Mouse (Mus musculus): Measurements from ENCODE around the gene Tspoap1. TPM values are rescaled to one million over a fixed set of nuclear protein-coding genes. Genes with fewer than 3 reads are reported as not detected.

The Tspoap1 gene
- total RNA-seq, 1 experiment from 2014 or later, result 6.8 TPM

DNA sequence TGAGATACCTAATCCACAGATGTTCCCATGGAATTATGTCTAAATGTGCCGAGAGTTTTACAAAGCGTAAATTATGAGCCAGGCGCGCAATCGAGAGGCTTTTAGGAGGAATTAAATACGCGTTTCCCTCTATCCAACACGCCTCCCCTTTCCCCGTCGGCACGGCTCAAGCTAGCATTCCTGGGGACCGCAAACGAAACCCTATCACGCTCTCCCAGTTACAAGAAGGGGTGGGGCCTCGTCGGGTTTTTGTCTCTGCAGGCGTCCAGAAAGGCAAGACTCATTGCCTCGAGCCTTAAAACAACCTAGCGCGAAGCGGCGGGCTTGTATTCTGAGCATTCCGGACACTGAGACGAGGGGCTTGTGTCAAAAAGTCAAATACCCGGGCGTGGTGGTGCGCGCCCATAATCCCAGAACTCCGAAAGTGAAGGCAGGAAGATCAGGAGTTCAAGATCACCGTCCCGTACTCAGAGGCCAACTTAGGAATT, 23.6 kb upstream of the Tspoap1 start:
- ATAC-seq (replicated peaks in 1 of 2; ENCODE audit: insufficient read depth in 1 of 2, low FRiP score in 2 of 2, low TSS enrichment in 1 of 2, low read depth in 1 of 2, poor library complexity in 2 of 2, severe bottlenecking in 2 of 2), result peak; percentile 64; a peak in 3 of 4 replicates

DNA sequence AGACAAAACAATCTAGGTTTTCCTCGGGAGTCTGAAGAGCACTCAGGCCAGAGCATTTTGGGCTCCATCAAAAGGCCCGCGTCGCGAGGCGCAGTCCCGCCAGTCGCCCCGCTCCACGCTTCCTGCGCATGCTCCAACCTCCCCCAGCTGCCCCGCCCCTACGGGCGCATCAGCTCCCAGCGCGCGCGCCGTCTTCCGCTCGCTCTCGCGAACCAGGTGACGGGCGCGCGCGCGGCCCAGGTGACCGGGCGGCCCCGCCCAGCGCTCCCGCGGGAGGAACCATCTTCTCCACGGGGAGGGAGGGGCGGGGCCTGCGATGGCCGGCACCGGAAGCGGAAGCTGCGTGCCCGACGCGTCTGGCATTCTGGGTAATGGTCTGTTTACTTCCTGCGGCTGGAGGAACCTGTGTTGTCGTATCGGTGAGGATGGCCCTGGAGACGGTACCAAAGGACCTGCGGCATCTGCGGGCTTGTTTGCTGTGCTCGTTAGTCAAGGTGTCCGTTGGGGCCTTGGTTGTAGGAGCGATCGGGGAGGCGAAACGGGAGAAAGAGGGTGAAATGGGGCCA, 23.1 kb upstream of the Tspoap1 start, which contains the start of gene Supt4a:
Gene Supt4a (plus strand): TSS at position 378 of the 566 bp plus-strand sequence.
- ATAC-seq (replicated peaks in 1 of 2; ENCODE audit: insufficient read depth in 1 of 2, low FRiP score in 2 of 2, low TSS enrichment in 1 of 2, low read depth in 1 of 2, poor library complexity in 2 of 2, severe bottlenecking in 2 of 2), result peak; percentile 84 to 90

DNA sequence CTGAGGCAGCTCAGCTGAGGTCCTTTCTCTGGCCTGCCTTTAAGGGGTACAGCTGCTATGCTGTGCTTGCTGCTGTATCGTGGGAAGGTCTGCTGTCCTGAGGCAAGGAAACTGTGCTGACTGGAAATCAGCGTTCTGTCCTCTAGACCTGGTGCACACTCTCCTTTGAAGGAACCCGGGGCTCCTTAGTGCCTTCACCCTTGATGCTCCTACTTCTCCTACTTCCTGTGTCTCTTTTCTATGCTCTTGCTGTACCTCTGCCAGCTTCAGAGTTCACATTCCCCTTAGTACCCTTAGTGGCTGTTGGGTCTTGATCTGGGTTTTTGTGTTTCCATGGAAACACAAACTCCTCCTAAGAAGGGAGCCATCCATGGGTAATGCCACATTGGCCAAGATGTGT, 16.6 kb upstream of the Tspoap1 start:
- no peak for ATAC-seq (replicated peaks in 1 of 2; ENCODE audit: insufficient read depth in 1 of 2, low FRiP score in 2 of 2, low TSS enrichment in 1 of 2, low read depth in 1 of 2, poor library complexity in 2 of 2, severe bottlenecking in 2 of 2)

DNA sequence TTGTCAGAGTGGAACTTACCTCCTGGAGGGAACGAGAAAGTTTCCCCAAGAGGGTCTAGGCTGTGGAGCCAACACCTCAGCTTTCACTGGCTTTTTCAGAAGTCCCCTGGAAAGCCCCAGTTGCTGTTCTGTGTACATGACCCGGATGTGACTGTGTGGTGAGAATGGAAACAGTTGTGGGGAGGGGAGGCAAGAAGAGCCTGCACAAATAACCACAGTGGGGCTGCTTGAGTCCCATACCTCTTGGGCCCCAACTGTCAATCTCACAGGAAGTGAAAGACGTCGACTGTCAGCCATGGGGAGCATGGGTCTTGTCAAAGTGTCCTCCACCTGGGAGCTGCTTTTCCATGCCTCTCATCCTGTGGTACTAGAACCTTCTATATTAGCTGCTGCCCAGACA, 15.4 kb upstream of the Tspoap1 start:
- no peak for ATAC-seq (replicated peaks in 1 of 2; ENCODE audit: insufficient read depth in 1 of 2, low FRiP score in 2 of 2, low TSS enrichment in 1 of 2, low read depth in 1 of 2, poor library complexity in 2 of 2, severe bottlenecking in 2 of 2)

DNA sequence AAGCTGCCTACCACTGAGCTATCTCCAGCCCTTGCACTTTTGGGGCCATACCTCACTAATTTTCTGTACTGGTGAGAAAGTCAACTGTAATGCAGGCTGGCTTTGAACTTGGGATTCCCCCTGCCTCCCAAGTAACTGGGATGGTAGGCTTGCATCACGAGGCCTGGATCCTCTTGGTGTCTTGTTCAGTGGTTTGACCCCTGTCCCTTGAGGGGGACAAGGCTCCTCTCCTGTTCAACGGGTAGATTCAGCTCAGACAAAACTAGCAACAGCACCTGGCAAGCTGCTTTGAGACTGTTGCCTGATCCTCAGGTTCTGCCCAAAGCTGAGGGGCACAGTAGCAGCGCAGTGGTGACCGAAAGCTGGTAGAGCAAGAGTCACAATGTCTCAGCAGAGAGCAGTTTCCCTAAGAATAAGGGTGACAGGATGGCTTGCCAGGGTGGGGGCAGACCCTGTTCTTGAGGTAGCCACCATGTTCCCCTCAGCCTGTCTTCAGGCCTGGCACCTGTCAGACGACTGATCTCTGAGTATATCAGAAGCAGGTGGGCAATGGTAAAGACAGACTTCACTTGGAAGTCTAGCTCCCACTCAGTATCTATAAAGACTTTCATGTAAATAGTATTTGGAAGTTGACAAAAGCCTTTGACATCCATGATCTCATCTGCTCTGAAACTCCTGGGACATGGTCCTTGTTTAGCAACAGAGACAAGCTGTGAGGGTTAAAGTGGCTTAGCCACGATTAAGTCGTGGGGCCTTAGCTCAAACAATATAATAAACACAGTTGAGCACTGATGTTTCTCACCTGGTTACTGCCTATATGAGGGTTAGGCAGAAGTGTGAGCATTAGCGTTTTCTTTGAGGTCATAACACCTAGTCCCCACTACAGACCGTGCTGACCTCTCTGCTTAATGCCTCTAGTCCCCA, 14.4 kb upstream of the Tspoap1 start:
- ATAC-seq (replicated peaks in 1 of 2; ENCODE audit: insufficient read depth in 1 of 2, low FRiP score in 2 of 2, low TSS enrichment in 1 of 2, low read depth in 1 of 2, poor library complexity in 2 of 2, severe bottlenecking in 2 of 2), result no peak

DNA sequence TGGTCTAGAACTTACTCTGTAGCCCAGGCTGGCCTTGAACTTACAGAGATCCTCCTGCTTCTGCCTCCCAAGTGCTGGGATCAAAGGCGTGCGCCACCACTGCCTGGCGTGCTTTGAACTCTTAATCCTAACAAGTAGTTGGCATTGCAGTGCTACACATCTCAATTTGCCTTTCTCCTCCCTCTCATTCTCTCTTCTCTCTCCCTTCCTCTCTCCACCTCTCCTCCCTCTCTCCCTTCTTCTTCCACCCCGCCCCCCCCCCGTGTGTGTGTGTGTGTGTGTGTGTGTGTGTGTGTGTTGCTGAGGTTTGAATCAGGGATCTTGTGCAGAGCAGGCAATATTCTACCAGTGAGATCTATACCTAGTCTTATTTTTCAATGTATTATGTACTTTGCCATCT, 13.0 kb upstream of the Tspoap1 start:
- no peak for ATAC-seq (replicated peaks in 1 of 2; ENCODE audit: insufficient read depth in 1 of 2, low FRiP score in 2 of 2, low TSS enrichment in 1 of 2, low read depth in 1 of 2, poor library complexity in 2 of 2, severe bottlenecking in 2 of 2)

DNA sequence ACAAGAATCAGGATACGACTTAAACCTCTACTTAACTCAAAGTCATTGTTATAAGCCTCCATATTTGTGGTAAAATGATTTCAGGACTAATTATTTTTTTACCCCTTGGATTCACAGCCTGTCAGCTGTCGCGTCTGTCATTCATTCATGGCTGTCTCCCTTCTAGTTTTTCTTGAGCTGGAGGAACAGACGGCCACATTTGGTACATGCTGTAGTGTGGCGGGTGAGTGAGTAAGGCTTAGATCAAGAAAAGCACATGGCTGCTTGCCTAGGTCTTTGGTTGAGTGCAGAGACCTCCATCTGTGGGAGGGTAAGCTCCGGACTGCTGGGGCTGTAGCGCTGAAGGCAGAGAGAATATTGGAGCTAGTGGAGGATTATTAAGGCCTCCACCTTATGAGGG, 12.6 kb upstream of the Tspoap1 start:
- no peak for ATAC-seq (replicated peaks in 1 of 2; ENCODE audit: insufficient read depth in 1 of 2, low FRiP score in 2 of 2, low TSS enrichment in 1 of 2, low read depth in 1 of 2, poor library complexity in 2 of 2, severe bottlenecking in 2 of 2)

DNA sequence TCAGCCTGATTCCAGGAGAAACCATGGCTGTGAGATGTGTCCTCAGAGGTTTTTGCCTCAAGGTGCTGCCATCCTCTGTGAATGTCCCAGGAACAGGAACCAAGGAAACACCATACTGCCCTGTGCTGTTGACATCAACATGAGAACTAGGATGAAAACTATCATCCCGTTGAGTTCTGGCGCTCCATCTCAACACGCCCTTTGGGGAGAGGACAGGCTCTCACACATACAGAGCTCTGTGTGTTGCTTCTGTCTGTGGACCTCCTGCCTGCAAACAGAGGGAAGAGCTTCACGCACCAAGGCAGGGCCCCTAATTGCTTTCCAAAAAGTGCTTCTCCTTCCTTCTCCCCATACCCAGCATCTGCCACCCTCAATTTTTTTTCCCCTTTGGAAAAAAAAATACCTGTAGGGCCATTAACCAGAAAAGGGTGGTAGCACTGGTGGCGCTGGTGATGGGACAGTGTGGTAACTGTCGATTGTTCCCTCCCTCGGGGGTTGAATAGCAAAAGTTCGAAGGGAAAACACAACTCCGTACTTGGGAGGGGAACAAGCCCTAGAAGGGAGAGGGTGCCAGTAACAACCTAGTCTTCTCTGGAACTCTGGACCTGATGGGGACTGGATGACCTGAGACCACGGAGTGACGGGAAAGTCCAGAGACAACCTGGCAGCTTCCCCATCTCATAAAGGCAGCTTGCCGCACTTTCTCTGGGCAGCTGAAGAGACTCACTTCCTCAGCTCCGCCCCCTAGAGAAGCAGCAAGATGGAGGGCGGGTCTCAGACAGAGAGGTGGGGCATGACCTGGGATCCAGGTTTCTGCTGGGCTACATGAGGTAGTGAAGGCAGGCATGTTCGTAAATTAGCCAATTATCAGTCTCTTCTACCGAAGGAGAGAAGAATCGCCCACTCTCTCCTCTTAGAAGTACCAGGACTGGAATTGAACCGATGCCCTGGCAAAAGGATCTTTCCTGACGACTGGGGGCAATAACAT, 11.9 kb upstream of the Tspoap1 start:
- ATAC-seq (replicated peaks in 1 of 2; ENCODE audit: insufficient read depth in 1 of 2, low FRiP score in 2 of 2, low TSS enrichment in 1 of 2, low read depth in 1 of 2, poor library complexity in 2 of 2, severe bottlenecking in 2 of 2), result peak; percentile 50 to 65

DNA sequence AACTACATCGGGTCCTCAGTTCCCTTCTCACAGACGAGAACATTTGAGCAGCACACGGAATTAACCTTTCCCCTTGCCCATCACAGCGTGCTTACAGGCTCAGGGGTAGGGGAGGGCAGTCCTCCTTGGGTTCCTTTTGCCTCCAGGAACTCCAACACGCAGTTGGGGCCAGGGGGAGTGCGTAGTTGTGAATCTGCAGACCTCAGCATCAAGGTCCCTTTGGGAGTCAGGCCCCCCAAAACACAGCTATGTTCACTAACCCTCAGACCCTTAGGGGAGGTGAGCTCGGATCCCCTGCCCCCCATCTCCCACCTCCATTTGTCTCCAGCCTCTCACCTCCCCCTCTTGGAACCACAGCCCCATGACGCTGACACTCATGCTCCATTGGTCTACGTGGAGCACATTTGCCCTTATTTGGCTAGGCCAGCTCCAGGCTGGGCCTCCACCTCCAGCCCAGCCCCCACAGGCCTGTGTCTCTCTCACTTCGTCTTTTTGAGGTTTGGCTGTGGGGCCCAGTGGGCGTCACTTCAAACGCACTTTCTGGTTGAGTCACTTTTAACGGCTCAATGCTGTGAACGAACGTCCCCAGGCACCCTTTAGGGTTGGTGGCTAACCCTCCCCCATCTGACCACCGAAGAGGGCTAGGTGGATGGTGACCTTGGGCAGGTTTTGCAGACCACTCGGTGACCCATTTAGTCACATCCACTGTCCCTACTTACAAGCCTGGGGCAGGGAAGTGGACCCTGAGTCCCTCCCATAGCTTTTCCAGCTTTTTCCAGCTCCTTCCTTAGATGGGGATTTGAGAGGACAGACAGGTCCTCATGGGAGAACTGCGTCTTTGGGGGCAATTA, 10.9 kb upstream of the Tspoap1 start:
- ATAC-seq (replicated peaks in 1 of 2; ENCODE audit: insufficient read depth in 1 of 2, low FRiP score in 2 of 2, low TSS enrichment in 1 of 2, low read depth in 1 of 2, poor library complexity in 2 of 2, severe bottlenecking in 2 of 2), result peak; percentile 72 to 79

DNA sequence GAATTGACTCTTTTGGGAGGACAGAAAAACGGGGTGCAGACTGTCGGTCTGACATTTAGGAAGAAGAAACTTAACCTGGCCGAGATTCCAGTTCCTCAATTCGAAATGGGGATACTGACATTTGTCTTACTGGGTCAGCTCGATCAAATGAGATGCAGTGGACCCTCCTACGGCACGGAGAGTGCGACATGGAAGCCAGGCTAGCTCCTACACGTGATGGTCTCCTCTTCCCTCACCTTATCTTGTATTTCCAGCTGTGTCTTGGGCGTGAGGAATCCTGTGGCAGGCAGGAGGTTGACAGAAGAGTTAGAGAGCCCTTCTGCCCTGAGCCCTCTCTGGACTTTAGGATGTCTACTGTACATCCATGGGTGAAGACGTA, 10.3 kb upstream of the Tspoap1 start:
- no peak for ATAC-seq (replicated peaks in 1 of 2; ENCODE audit: insufficient read depth in 1 of 2, low FRiP score in 2 of 2, low TSS enrichment in 1 of 2, low read depth in 1 of 2, poor library complexity in 2 of 2, severe bottlenecking in 2 of 2)

DNA sequence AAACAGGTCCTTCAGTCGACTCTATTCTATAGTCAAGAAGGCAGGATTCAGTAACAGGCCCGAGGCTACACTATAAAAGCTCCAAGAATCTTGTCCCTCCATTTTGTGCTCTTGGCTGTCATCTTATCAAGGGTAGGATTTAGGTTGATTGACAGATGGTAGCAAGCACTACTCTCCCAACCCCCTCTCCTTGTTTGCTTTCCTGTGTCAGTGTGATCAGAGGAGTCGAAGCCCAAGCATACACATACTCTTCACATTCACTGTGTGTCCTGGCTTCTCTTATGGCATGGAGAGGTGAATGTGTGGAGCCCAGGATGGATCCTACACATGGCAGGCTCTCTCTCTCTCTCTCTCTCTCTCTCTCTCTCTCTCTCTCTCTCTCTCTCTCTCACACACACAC, 9.8 kb upstream of the Tspoap1 start:
- ATAC-seq (replicated peaks in 1 of 2; ENCODE audit: insufficient read depth in 1 of 2, low FRiP score in 2 of 2, low TSS enrichment in 1 of 2, low read depth in 1 of 2, poor library complexity in 2 of 2, severe bottlenecking in 2 of 2), result no peak

DNA sequence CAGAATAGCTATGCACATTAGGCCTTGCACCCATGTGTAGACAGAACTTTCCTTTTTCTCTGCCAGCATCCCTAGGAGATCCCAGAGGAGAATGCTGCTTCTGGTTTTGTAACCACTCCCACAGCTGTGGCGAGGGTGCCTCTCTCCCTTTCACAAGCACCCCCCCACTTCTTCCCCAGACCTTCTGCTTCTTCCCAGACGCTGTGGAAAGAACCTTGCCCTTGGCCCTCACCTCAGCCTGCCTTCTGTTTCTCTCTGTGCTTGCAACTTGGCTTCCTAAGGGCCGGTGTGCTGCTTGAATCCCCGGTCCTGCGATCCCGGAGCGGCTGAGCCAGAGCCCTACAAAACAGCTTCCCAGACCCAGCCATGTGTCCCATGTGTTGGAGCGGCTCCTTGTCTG, 9.3 kb upstream of the Tspoap1 start:
- ATAC-seq (replicated peaks in 1 of 2; ENCODE audit: insufficient read depth in 1 of 2, low FRiP score in 2 of 2, low TSS enrichment in 1 of 2, low read depth in 1 of 2, poor library complexity in 2 of 2, severe bottlenecking in 2 of 2), result no peak

DNA sequence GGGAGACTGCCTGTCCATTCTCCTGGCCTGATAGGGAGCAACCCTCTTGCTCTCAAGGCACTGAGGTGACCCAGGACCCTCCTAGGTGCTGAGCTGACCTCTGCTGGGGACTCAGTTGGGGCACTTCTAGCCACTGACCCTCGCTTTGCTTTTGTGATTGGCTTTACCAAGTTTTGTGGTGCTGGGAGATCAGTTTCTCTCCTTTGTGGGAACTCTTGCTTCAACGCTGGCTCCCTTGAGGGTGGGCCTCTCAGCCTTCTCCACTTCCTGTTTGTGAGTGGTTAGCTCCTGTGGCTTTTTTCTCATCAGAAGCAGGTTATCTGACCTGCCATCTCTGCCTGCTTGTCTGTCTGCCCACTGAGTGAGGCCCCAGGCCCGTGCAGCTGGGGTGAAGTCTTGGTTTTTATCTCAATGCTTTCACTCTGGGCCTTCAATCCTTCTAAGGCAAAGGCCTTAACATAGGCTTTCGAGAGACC, 8.8 kb upstream of the Tspoap1 start:
- ATAC-seq (replicated peaks in 1 of 2; ENCODE audit: insufficient read depth in 1 of 2, low FRiP score in 2 of 2, low TSS enrichment in 1 of 2, low read depth in 1 of 2, poor library complexity in 2 of 2, severe bottlenecking in 2 of 2), result peak; percentile 4 to 10; a peak in 2 of 4 replicates

DNA sequence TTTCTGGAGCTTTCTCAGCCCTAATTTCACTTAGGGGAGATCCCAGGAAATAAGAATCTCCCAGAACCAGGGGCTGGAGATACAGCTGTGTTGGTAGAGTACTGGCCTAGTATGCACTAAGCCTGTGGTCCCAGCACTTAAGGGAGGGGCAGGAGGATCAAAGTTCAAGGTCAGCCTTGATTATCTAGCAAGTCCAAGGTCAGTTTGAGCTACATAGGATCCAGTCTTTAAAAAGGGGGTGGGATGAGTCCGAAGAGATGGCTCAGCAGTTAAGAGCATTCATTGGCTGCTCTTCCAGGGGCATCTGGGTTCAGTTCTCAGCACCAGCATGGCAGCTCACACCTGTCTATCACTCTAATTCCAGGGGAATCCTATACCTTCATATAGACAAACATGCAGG, 8.0 kb upstream of the Tspoap1 start:
- ATAC-seq (replicated peaks in 1 of 2; ENCODE audit: insufficient read depth in 1 of 2, low FRiP score in 2 of 2, low TSS enrichment in 1 of 2, low read depth in 1 of 2, poor library complexity in 2 of 2, severe bottlenecking in 2 of 2), result no peak

DNA sequence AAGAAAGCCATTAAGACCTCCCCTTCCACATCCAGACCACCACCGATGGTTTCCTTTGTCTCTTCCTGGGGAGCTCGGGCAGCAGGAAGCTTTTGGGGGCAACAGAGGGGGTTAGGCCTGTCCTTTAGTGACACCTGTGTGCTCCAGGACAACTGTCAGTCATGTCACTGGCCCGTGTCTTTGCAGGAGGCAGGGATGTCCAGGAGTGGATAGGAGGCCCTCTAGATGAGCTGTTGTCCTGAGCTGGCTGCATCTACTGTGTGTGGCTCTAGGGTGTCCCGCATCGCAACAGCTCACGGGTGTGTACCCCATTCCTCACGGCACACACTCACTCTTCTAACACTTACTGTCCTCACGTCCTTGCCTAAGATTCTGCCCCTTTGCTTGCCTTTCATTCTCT, 7.1 kb upstream of the Tspoap1 start:
- no peak for ATAC-seq (replicated peaks in 1 of 2; ENCODE audit: insufficient read depth in 1 of 2, low FRiP score in 2 of 2, low TSS enrichment in 1 of 2, low read depth in 1 of 2, poor library complexity in 2 of 2, severe bottlenecking in 2 of 2)

DNA sequence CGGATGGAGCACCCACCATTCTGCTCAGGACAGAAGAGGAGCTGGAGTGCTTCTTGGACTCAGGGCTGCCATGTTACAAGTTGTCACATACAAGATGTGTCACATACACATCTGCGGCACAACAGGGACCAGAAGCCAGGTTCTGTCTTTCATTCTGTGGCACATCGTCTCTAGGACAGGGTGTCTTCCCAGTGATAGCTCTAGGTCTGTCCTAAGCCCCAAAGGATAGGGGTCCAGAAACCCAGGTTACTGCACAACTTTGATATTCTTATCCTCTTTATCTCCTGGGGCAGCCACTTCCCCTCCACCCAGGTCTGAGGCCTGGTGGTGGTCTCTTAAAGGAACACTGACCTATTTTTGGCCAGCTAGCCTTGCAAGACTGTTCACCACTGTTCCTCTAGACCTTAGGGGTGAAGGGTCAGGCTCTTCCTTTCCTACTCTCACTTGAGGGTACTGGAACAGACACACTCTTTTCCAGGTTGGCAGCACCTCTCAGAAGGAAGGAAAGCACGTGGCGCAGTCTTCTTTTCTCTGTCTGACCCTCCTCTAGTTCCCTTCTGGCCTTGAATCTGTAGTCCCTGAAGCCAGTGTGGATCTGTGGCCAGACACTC, 6.3 kb upstream of the Tspoap1 start:
- ATAC-seq (replicated peaks in 1 of 2; ENCODE audit: insufficient read depth in 1 of 2, low FRiP score in 2 of 2, low TSS enrichment in 1 of 2, low read depth in 1 of 2, poor library complexity in 2 of 2, severe bottlenecking in 2 of 2), result no peak

Data from hematopoietic stem cell, adult 5-6 weeks (primary cell).